Mouse (Mus musculus): ENCODE data around the gene Rtca. TPM values are rescaled to one million over a fixed set of nuclear protein-coding genes. Genes with fewer than 3 reads are reported as not detected.

Gene Rtca
- polyA plus RNA-seq, 1 experiment = 51.0 TPM

DNA sequence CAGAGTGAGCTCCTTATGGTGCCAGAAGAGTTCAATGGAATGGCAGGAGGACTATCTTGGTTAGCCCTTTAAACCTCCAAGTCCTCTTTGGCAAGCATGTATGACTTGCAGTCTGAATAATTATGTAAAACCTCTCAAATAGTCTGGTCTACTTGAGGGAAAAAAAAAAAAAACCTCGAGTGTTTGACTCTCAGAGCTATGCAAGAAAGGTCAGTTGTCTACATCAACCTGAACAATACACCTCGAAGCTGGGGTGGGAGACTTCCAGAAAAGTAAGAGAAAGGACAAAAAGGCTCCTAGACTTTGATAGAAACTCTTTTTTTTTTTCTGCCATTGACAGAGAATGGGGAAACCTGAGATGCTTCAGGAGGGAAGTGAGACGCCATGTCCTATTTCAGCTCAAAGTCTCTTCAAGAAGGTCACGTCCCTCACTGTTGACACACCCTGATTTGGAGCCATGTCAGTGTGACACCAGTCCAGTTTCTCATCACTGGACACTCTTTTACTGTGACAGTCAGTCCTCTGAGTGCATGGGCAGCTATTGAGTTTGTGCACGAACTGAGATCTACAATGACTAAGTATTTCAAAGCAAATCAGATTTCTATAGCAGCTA lies 31.2 kb downstream of the Rtca start:
- no peak overlapping the region for H3ac ChIP-seq (ENCODE audit: control insufficient read depth, insufficient read length)
- no peaks in the 10 kb centered on the region for H3K79me2 ChIP-seq (ENCODE audit: control insufficient read depth, insufficient read depth)
- no peak overlapping the region for H3K4me3 ChIP-seq
- H3K4me2 ChIP-seq (ENCODE audit: low read depth) = no peak overlapping the region
- H3K27me3 ChIP-seq (ENCODE audit: control insufficient read depth, insufficient read depth, insufficient read length) = no peaks in the 10 kb centered on the region
- TF ChIP-seq POLR2A (IDR thresholded peaks at IDR 0.05; ENCODE audit: insufficient read length, low read depth) (no peak), POLR2AphosphoS2 (IDR thresholded peaks at IDR 0.05; ENCODE audit: insufficient read length, low read depth) (no peak), USF1 (IDR thresholded peaks at IDR 0.05; ENCODE audit: low read depth) (no peak), TCF3 (IDR thresholded peaks at IDR 0.05; ENCODE audit: insufficient read length, low read depth) (no peak), MAX (IDR thresholded peaks at IDR 0.05; ENCODE audit: low read depth) (no peak), MYOG (IDR thresholded peaks at IDR 0.05; ENCODE audit: control insufficient read depth in 1 of 3, insufficient read depth in 1 of 3, insufficient read length in 2 of 3, low read depth in 2 of 3) (no peak), SRF (IDR thresholded peaks at IDR 0.05; ENCODE audit: control insufficient read depth, insufficient read length, low read depth) (no peak), TCF12 (IDR thresholded peaks at IDR 0.05; ENCODE audit: insufficient read depth, poor library complexity, severe bottlenecking) (no peak), MYOD1 (IDR thresholded peaks at IDR 0.05; ENCODE audit: control insufficient read depth in 1 of 3, insufficient read length in 2 of 3, low read depth in 2 of 3) (no peak), CEBPB (IDR thresholded peaks at IDR 0.05; ENCODE audit: insufficient read depth, poor library complexity, severe bottlenecking) (no peak)
- H3K36me3 ChIP-seq (ENCODE audit: control insufficient read depth, insufficient read depth) = no peaks in the 10 kb centered on the region

DNA sequence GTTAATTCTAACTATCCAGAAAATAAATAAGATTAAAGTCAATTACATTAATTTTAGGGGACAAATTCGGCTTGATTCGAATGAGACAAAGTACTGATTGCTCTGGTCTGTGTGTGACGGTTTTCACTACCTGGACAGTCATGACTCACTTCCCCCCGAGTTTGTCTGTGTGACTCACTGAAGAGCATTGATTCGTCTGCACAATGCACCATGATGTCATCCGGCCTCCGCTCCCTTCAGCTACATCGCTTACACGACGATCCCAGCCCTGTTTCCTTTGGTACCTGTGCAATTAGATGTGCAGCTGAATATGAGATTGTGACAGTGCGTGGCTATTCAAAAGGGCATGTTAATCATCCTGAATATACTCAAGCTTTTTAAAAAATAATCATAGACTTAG lies 33.4 kb downstream of the Rtca start:
- Histone ChIP-seq H3K36me3 (ENCODE audit: control insufficient read depth, insufficient read depth) (no peaks in the 10 kb centered on the region), H3K79me2 (ENCODE audit: control insufficient read depth, insufficient read depth) (no peaks in the 10 kb centered on the region), H3K4me2 (ENCODE audit: low read depth) (peak overlapping the region; percentile 27), H3K27me3 (ENCODE audit: control insufficient read depth, insufficient read depth, insufficient read length) (no peaks in the 10 kb centered on the region), H3K4me3 (no peak overlapping the region), H3ac (ENCODE audit: control insufficient read depth, insufficient read length) (no peak overlapping the region)
- TF ChIP-seq TCF3 (IDR thresholded peaks at IDR 0.05; ENCODE audit: insufficient read length, low read depth) (no peak), MYOD1 (IDR thresholded peaks at IDR 0.05; ENCODE audit: control insufficient read depth in 1 of 3, insufficient read length in 2 of 3, low read depth in 2 of 3) (no peak), CEBPB (IDR thresholded peaks at IDR 0.05; ENCODE audit: insufficient read depth, poor library complexity, severe bottlenecking) (no peak), MAX (IDR thresholded peaks at IDR 0.05; ENCODE audit: low read depth) (no peak), TCF12 (IDR thresholded peaks at IDR 0.05; ENCODE audit: insufficient read depth, poor library complexity, severe bottlenecking) (no peak), USF1 (IDR thresholded peaks at IDR 0.05; ENCODE audit: low read depth) (no peak), REST (IDR thresholded peaks at IDR 0.05; ENCODE audit: insufficient read depth, insufficient read length) (no peak), SRF (IDR thresholded peaks at IDR 0.05; ENCODE audit: control insufficient read depth, insufficient read length, low read depth) (no peak), POLR2A (IDR thresholded peaks at IDR 0.05; ENCODE audit: insufficient read length, low read depth) (no peak), E2F4 (IDR thresholded peaks at IDR 0.05; ENCODE audit: insufficient read depth) (no peak), POLR2AphosphoS2 (IDR thresholded peaks at IDR 0.05; ENCODE audit: insufficient read length, low read depth) (no peak), MYOG (IDR thresholded peaks at IDR 0.05; ENCODE audit: control insufficient read depth in 1 of 3, insufficient read depth in 1 of 3, insufficient read length in 2 of 3, low read depth in 2 of 3) (no peak)

DNA sequence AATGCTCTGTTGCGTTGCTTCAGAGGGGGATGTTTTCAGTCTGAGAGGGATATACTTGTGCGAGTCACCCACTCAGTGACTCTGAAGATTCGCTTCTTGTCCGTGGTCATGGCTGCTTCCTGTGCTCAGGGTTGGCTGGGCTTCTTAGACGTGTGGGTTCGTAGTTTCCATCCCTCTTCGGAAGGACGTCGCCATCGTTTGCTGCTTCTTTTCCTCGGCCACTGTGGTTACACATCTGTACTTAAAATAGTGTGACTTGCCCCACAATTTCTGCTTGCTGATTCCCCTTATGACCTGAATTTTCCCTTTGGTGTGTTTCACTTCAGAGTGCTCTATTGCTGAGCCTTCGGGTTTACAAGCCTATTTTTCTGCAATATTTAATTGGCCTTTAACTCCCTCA lies 42.3 kb downstream of the Rtca start:
- Histone ChIP-seq H3K27me3 (ENCODE audit: control insufficient read depth, insufficient read depth, insufficient read length) (no peaks in the 10 kb centered on the region), H3K4me3 (no peak overlapping the region), H3K4me2 (ENCODE audit: low read depth) (no peak overlapping the region), H3K36me3 (ENCODE audit: control insufficient read depth, insufficient read depth) (no peaks in the 10 kb centered on the region), H3ac (ENCODE audit: control insufficient read depth, insufficient read length) (no peak overlapping the region), H3K79me2 (ENCODE audit: control insufficient read depth, insufficient read depth) (no peaks in the 10 kb centered on the region)
- TF ChIP-seq POLR2AphosphoS2 (IDR thresholded peaks at IDR 0.05; ENCODE audit: insufficient read length, low read depth) (no peak), REST (IDR thresholded peaks at IDR 0.05; ENCODE audit: insufficient read depth, insufficient read length) (no peak), USF1 (IDR thresholded peaks at IDR 0.05; ENCODE audit: low read depth) (no peak), TCF12 (IDR thresholded peaks at IDR 0.05; ENCODE audit: insufficient read depth, poor library complexity, severe bottlenecking) (no peak), MYOD1 (IDR thresholded peaks at IDR 0.05; ENCODE audit: control insufficient read depth in 1 of 3, insufficient read length in 2 of 3, low read depth in 2 of 3) (no peak), CEBPB (IDR thresholded peaks at IDR 0.05; ENCODE audit: insufficient read depth, poor library complexity, severe bottlenecking) (no peak), MYOG (IDR thresholded peaks at IDR 0.05; ENCODE audit: control insufficient read depth in 1 of 3, insufficient read depth in 1 of 3, insufficient read length in 2 of 3, low read depth in 2 of 3) (no peak), SRF (IDR thresholded peaks at IDR 0.05; ENCODE audit: control insufficient read depth, insufficient read length, low read depth) (no peak), MAX (IDR thresholded peaks at IDR 0.05; ENCODE audit: low read depth) (no peak), E2F4 (IDR thresholded peaks at IDR 0.05; ENCODE audit: insufficient read depth) (no peak), TCF3 (IDR thresholded peaks at IDR 0.05; ENCODE audit: insufficient read length, low read depth) (no peak), POLR2A (IDR thresholded peaks at IDR 0.05; ENCODE audit: insufficient read length, low read depth) (no peak)

DNA sequence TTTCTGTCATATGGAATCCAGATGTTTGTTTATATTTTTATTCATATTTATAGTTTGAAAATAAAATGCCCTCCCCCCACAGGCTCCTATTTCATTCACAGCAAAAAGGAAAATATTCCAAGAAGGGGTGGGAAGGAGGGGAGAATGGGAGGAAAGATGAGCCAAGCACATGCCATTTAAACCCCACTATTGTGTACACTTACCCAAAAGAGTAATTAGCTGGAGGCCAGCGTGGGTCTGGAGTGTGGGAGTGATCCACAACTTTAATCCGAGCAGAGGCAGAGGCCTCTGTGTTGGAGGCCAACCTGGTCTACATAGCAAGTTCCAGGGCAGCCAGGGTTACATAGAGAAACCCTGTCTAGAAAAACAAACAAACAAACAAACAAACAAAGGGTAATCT lies 43.7 kb downstream of the Rtca start:
- H3K27me3 ChIP-seq (ENCODE audit: control insufficient read depth, insufficient read depth, insufficient read length) = no peaks in the 10 kb centered on the region
- no peaks in the 10 kb centered on the region for H3K36me3 ChIP-seq (ENCODE audit: control insufficient read depth, insufficient read depth)
- TF ChIP-seq CEBPB (IDR thresholded peaks at IDR 0.05; ENCODE audit: insufficient read depth, poor library complexity, severe bottlenecking) = no peak
- TF ChIP-seq POLR2AphosphoS2 (IDR thresholded peaks at IDR 0.05; ENCODE audit: insufficient read length, low read depth) = no peak
- TF ChIP-seq E2F4 (IDR thresholded peaks at IDR 0.05; ENCODE audit: insufficient read depth) = no peak
- TF ChIP-seq SRF (IDR thresholded peaks at IDR 0.05; ENCODE audit: control insufficient read depth, insufficient read length, low read depth) = no peak
- no peak for TF ChIP-seq USF1 (IDR thresholded peaks at IDR 0.05; ENCODE audit: low read depth)
- no peak for TF ChIP-seq MYOG (IDR thresholded peaks at IDR 0.05; ENCODE audit: control insufficient read depth in 1 of 3, insufficient read depth in 1 of 3, insufficient read length in 2 of 3, low read depth in 2 of 3)
- TF ChIP-seq TCF3 (IDR thresholded peaks at IDR 0.05; ENCODE audit: insufficient read length, low read depth) = no peak
- TF ChIP-seq MYOD1 (IDR thresholded peaks at IDR 0.05; ENCODE audit: control insufficient read depth in 1 of 3, insufficient read length in 2 of 3, low read depth in 2 of 3) = no peak
- TF ChIP-seq REST (IDR thresholded peaks at IDR 0.05; ENCODE audit: insufficient read depth, insufficient read length) = no peak
- no peak for TF ChIP-seq POLR2A (IDR thresholded peaks at IDR 0.05; ENCODE audit: insufficient read length, low read depth)
- TF ChIP-seq MAX (IDR thresholded peaks at IDR 0.05; ENCODE audit: low read depth) = no peak
- TF ChIP-seq TCF12 (IDR thresholded peaks at IDR 0.05; ENCODE audit: insufficient read depth, poor library complexity, severe bottlenecking) = no peak
- no peak overlapping the region for H3K4me2 ChIP-seq (ENCODE audit: low read depth)
- no peaks in the 10 kb centered on the region for H3K79me2 ChIP-seq (ENCODE audit: control insufficient read depth, insufficient read depth)
- H3K4me3 ChIP-seq = no peak overlapping the region
- H3ac ChIP-seq (ENCODE audit: control insufficient read depth, insufficient read length) = no peak overlapping the region
